Mouse (Mus musculus) forebrain, postnatal 0 days (tissue): ENCODE results near the gene Arl15. TPM values are rescaled to one million over a fixed set of nuclear protein-coding genes. Genes with fewer than 3 reads are reported as not detected.

ENCODE experiments used
- ATAC-seq: fragments of 200-750 bp; cut with Nextera tagmentation; 2 replicates; pipeline ENCODE4 v1.8.0; 2017; ENCODE audit warnings: mild to moderate bottlenecking, moderate library complexity
- DNase-seq: peaks from one replicate; pipeline ENCODE4 v3.0.0-alpha.2; 2015
- H3K27ac ChIP-seq: fragments of 300-500 bp; sonication (generic); 2 replicates; pipeline ENCODE4 v1.5.1; 2014; ENCODE audit warnings: low read depth, mild to moderate bottlenecking, antibody characterized with exemption, low read length, moderate library complexity, mixed read lengths
- H3K27me3 ChIP-seq: fragments of 300-500 bp; sonication (generic); 2 replicates; pipeline ENCODE4 v1.6.1; 2014; ENCODE audit warnings: mild to moderate bottlenecking, low read length, mixed read lengths; ENCODE audit not compliant: insufficient read depth
- H3K36me3 ChIP-seq: fragments of 300-500 bp; sonication (generic); 2 replicates; pipeline ENCODE4 v1.6.1; 2014; ENCODE audit warnings: mild to moderate bottlenecking, moderate library complexity; ENCODE audit not compliant: insufficient read depth
- H3K4me1 ChIP-seq: fragments of 300-500 bp; sonication (generic); 2 replicates; pipeline ENCODE4 v1.6.1; 2014; ENCODE audit warnings: antibody characterized with exemption; ENCODE audit not compliant: insufficient read depth
- H3K4me2 ChIP-seq: fragments of 300-500 bp; sonication (generic); 2 replicates; pipeline ENCODE4 v1.6.1; 2014; ENCODE audit warnings: low read depth, mild to moderate bottlenecking, moderate library complexity
- H3K4me3 ChIP-seq: fragments of 300-500 bp; sonication (generic); 2 replicates; pipeline ENCODE4 v1.5.1; 2014; ENCODE audit warnings: low read depth, low read length, mixed read lengths
- H3K9ac ChIP-seq: fragments of 300-500 bp; sonication (generic); 2 replicates; pipeline ENCODE4 v1.6.1; 2014; ENCODE audit warnings: mild to moderate bottlenecking
- H3K9me3 ChIP-seq: fragments of 300-500 bp; sonication (generic); 2 replicates; pipeline ENCODE4 v1.6.1; 2016; ENCODE audit warnings: low read length
- CTCF ChIP-seq: sonication (generic); IDR thresholded peaks from 2 replicates; pipeline ENCODE4 v1.5.1; 2016; ENCODE audit warnings: antibody characterized with exemption, control low read depth, low read depth
- WGBS: fragments of 180-500 bp; shearing (Covaris S2); extraction: QIAGEN DNeasy Blood & Tissue Kit; methylation state at CpG from one replicate; pipeline ENCODE4 v1.1.7; 2014; 5-methylcytosine and 5-hydroxymethylcytosine counted together
- polyA plus RNA-seq: library from polyadenylated mRNA; unstranded; fragments of >200 nt; fragmentation: Nextera tagmentation; extraction: Ambion mirVana; gene quantifications from 2 replicates; pipeline ENCODE4 v1.2.1, GENCODE M21; 2015
- total RNA-seq: library from RNA; depleted of rRNA; stranded (reverse); fragments of >200 nt; gene quantifications from 2 replicates; pipeline ENCODE4 v1.2.3, GENCODE M21; 2014

Arl15 gene
- total and polyA plus RNA-seq, 2 experiments from 2014 or later = 18.5 to 44.0 TPM

DNA sequence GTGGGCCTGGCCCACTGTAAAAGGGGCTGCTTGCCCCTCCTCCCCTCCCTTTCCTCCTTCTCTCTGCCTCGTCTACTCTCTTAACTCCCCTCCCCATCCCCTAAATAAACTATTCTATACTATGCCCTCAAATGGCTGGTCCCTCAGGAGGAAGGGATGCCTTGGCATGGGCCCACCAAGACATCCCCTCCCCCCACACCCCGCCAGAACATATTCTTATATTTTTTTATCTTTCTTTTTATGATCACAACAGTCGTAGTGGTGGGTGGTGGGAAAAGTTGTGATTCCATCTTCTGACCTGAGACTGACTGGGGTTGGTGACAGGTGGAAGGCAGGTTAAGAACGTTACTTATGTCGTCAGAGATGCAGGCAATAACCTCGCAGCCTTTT, 22.1 kb downstream of the Arl15 start:
- Histone ChIP-seq H3K4me1 (0 out of 2 replicates have a peak, but pooled peaks cover 4% of the 10 kb centered on the region), H3K27me3 (no peaks in the 10 kb centered on the region), H3K27ac (no peak overlapping the region), H3K36me3 (no peaks in the 10 kb centered on the region), H3K9me3 (no peaks in the 10 kb centered on the region), H3K4me3 (no peak overlapping the region), H3K4me2 (no peak overlapping the region), H3K9ac (no peak overlapping the region)
- TF ChIP-seq CTCF = no peak
- DNase-seq (no peak), ATAC-seq (no peak)
- 82% methylated on average over 6 of the region's 6 CpGs for WGBS

DNA sequence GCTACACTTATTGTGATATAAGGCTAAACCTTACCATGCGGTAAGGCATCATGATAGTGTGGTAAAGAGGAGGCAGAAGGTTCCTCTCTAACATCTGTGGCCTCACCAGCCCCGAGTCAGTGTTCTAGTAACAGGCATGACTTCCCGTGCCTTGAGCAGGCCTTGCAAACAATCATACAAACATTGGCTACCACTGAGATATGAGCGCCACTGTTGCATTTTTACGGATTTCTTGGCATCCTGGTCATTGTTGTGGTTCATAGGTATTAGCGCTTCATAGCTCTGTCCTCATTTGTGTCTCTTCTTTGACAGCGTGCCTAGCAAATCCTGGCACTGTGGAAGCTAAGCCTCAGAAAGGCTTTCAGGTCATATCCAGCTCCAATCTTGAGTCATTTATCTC, 24.7 kb downstream of the Arl15 start:
- ATAC-seq = no peak
- 93% methylated on average over 7 of the region's 7 CpGs for WGBS

DNA sequence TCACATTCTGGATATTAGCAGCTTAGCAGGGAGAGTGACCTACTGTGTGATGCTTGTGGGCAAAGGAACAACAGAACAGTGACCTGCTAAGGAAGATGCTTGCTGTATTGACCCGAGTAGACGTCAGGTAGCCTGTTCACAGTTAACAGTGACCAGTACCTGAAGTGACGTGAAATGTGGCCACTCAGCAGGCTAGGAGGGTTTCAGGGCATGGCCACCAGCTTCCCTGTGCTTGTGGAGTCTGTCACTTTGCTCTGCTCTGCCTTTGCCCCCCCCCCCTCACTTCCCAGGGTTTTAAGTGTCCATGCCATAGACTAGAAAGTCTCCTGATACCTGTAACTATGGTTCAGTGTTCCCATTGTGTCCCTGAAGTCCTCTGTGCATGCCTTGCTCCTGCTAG, 25.9 kb downstream of the Arl15 start:
- no peak overlapping the region for H3K27ac ChIP-seq
- H3K9ac ChIP-seq = no peak overlapping the region
- H3K4me1 ChIP-seq = peaks cover 10% of the 10 kb centered on the region; the same call in 1 of the 2 replicates
- H3K4me3 ChIP-seq = no peak overlapping the region
- H3K4me2 ChIP-seq = no peak overlapping the region
- no peaks in the 10 kb centered on the region for H3K36me3 ChIP-seq
- DNase-seq (no peak), ATAC-seq (no peak)
- no peaks in the 10 kb centered on the region for H3K27me3 ChIP-seq
- no peaks in the 10 kb centered on the region for H3K9me3 ChIP-seq
- 92% methylated on average over 3 of the region's 3 CpGs for WGBS
- no peak for TF ChIP-seq CTCF

More for the DNA sequence above, 24.7 kb downstream of the Arl15 start:
- Histone ChIP-seq H3K36me3 (no peaks in the 10 kb centered on the region), H3K9me3 (no peaks in the 10 kb centered on the region), H3K4me2 (no peak overlapping the region), H3K4me3 (no peak overlapping the region), H3K27me3 (no peaks in the 10 kb centered on the region), H3K4me1 (peaks cover 10% of the 10 kb centered on the region; the same call in 1 of the 2 replicates), H3K27ac (no peak overlapping the region), H3K9ac (no peak overlapping the region)
- no peak for TF ChIP-seq CTCF
- DNase-seq = no peak

DNA sequence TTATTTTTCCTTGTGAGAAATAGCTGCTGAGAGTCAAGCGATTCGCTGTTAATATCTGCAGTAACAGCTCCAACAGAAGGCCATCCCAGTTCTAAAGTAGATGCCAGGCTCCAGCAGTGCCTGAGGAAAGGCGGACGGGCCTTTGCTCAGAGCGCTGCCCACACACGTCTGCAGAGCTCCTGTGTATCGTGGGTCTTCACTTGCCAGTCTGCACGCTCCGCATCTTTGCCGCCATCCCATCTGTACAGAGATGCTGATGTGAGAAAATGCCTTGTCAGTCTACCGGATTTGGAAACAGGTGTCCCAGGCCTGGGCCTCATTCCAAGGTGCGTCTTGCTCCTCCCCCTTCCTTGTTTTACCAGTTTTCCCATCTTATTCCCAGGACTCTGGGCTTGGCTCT, 27.6 kb downstream of the Arl15 start:
- peak; percentile 49 for DNase-seq
- H3K4me3 ChIP-seq = no peak overlapping the region
- peaks cover 6% of the 10 kb centered on the region; the same call in 1 of the 2 replicates for H3K4me1 ChIP-seq
- H3K4me2 ChIP-seq = no peak overlapping the region
- no peaks in the 10 kb centered on the region for H3K36me3 ChIP-seq
- peak overlapping the region; percentile 51; the same call in 1 of the 2 replicates for H3K27ac ChIP-seq
- no peak overlapping the region for H3K9ac ChIP-seq
- no peaks in the 10 kb centered on the region for H3K9me3 ChIP-seq
- no peak for TF ChIP-seq CTCF
- 0 out of 2 replicates have a peak, but pooled peaks have one; percentile 42 for ATAC-seq
- no peaks in the 10 kb centered on the region for H3K27me3 ChIP-seq
- WGBS = 46% methylated on average over 12 of the region's 12 CpGs

DNA sequence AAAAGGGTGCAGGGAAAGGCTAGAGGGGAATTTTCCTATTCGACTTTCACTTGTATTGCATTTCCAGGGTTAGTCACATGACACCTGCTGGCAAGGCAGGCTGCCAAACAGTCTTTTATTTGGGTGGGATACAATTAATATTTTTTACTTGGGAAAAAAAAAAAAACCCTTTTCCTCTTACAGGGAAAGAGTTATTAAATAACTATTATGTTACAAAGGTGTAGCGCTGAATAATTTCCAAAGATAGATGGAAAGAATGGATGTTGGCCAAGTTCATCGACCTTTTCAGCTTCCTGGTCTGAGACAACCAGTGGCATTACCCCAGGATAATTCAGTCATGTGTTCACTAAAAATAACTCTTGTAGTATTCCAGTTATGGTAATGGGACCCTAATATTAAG, 29.7 kb downstream of the Arl15 start:
- DNase-seq (no peak), ATAC-seq (no peak)
- Histone ChIP-seq H3K36me3 (no peaks in the 10 kb centered on the region), H3K27me3 (no peaks in the 10 kb centered on the region), H3K9ac (no peak overlapping the region), H3K27ac (no peak overlapping the region), H3K4me1 (peaks cover 6% of the 10 kb centered on the region; the same call in 1 of the 2 replicates), H3K4me2 (no peak overlapping the region), H3K9me3 (no peaks in the 10 kb centered on the region), H3K4me3 (no peak overlapping the region)
- no peak for TF ChIP-seq CTCF
- 78% methylated on average over 3 of the region's 3 CpGs for WGBS

DNA sequence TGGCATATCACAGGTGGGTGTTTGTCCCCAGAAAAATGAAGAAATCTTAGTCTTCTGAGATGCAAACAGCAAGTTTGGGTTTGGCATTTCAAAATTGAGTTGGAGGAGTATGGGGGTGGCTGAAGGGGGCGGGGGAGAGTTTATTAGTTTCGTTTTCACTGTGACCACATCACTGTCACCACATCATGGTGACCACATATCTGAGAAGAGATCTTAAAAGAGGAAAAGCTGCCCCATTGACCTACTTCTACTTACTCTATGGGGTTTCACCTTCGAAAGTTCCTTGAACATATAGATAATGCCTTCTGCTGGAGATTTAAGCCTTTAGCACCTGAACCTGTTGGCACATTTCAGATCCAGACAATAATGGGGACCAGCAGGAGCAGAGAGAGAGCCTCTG, 34.3 kb downstream of the Arl15 start:
- Histone ChIP-seq H3K27me3 (no peaks in the 10 kb centered on the region), H3K4me2 (no peak overlapping the region), H3K9ac (no peak overlapping the region), H3K36me3 (no peaks in the 10 kb centered on the region), H3K4me1 (no peaks in the 10 kb centered on the region), H3K27ac (no peak overlapping the region), H3K9me3 (no peaks in the 10 kb centered on the region), H3K4me3 (no peak overlapping the region)
- no peak for TF ChIP-seq CTCF
- WGBS = 94% methylated on average over 3 of the region's 3 CpGs
- DNase-seq (no peak), ATAC-seq (no peak)

DNA sequence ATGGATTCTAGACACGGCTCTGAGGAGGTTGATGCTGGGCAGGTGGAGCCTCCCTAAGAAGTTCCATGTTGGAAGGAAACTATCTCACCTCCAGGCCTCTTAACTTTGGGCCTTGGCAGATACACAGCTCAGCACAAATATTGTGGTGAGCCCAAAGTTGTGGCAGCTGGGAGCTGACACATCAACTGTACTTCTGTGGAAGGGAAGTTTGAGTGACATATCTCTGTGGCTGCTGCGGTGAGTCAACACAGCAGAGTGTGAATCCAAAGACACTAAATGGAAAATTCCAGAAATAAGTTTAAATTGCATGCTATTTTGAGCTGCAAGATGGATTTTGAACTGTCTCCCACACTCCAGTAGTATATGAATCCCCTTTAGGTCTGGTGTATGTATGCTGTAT, 34.8 kb downstream of the Arl15 start:
- no peak overlapping the region for H3K27ac ChIP-seq
- H3K9me3 ChIP-seq = no peaks in the 10 kb centered on the region
- no peaks in the 10 kb centered on the region for H3K4me1 ChIP-seq
- peak; percentile 40; the same call in 1 of the 2 replicates for ATAC-seq
- H3K9ac ChIP-seq = no peak overlapping the region
- H3K4me3 ChIP-seq = no peak overlapping the region
- DNase-seq = no peak
- no peaks in the 10 kb centered on the region for H3K27me3 ChIP-seq
- H3K36me3 ChIP-seq = no peaks in the 10 kb centered on the region
- TF ChIP-seq CTCF = no peak
- no peak overlapping the region for H3K4me2 ChIP-seq
- WGBS = 80% methylated on average over 2 of the region's 2 CpGs
